Mouse (Mus musculus) stomach, embryonic 14.5 days (tissue): ENCODE measurements around the gene Stat5a. TPM values are rescaled to one million over a fixed set of nuclear protein-coding genes. Genes with fewer than 3 reads are reported as not detected.

Experiments used
- ATAC-seq: fragments of 200-750 bp; cut with Nextera tagmentation; 2 replicates; pipeline ENCODE4 v1.8.0; 2017; ENCODE audit warnings: low read depth, moderate TSS enrichment; ENCODE audit not compliant: insufficient number of reproducible peaks, insufficient read depth, low FRiP score
- H3K27ac ChIP-seq: fragments of 300-500 bp; sonication (generic); 2 replicates; pipeline ENCODE4 v1.5.1; 2014; ENCODE audit warnings: mild to moderate bottlenecking, low read length, moderate library complexity, mixed read lengths
- H3K27me3 ChIP-seq: fragments of 300-500 bp; sonication (generic); 2 replicates; pipeline ENCODE4 v1.6.1; 2014; ENCODE audit warnings: low read length, control low read depth, mixed read lengths; ENCODE audit not compliant: control insufficient read depth, insufficient read depth
- H3K36me3 ChIP-seq: fragments of 300-500 bp; sonication (generic); 2 replicates; pipeline ENCODE4 v1.6.1; 2014; ENCODE audit warnings: mild to moderate bottlenecking, control low read depth, low read length, moderate library complexity, mixed read lengths; ENCODE audit not compliant: control insufficient read depth, insufficient read depth
- H3K4me1 ChIP-seq: fragments of 300-500 bp; sonication (generic); 2 replicates; pipeline ENCODE4 v1.6.1; 2014; ENCODE audit warnings: low read length, control low read depth, mixed read lengths; ENCODE audit not compliant: control insufficient read depth, insufficient read depth
- H3K4me2 ChIP-seq: fragments of 300-500 bp; sonication (generic); replicated peaks from 2 replicates; pipeline ENCODE4 v1.6.1; 2014; ENCODE audit warnings: low read depth, low read length, control low read depth
- H3K4me3 ChIP-seq: fragments of 300-500 bp; sonication (generic); 2 replicates; pipeline ENCODE4 v1.5.1; 2014; ENCODE audit warnings: low read depth, low read length, control low read depth
- H3K9ac ChIP-seq: fragments of 300-500 bp; sonication (generic); replicated peaks from 2 replicates; pipeline ENCODE4 v1.6.1; 2014; ENCODE audit warnings: low read depth, mild to moderate bottlenecking, control low read depth, low read length, moderate library complexity, mixed read lengths
- H3K9me3 ChIP-seq: fragments of 300-500 bp; sonication (generic); 2 replicates; pipeline ENCODE4 v1.6.1; 2016; ENCODE audit warnings: low read depth, low read length, control low read depth; ENCODE audit not compliant: control insufficient read depth
- WGBS: fragments of 180-500 bp; shearing (Covaris S2); extraction: QIAGEN DNeasy Blood & Tissue Kit; methylation state at CpG from one replicate; pipeline ENCODE4 v1.1.7; 2014; 5-methylcytosine and 5-hydroxymethylcytosine counted together
- polyA plus RNA-seq: library from polyadenylated mRNA; unstranded; fragments of >200 nt; fragmentation: Nextera tagmentation; extraction: Ambion mirVana; gene quantifications from 2 replicates; pipeline ENCODE4 v1.2.1, GENCODE M21; 2014

Gene Stat5a
- polyA plus RNA-seq, 1 experiment from 2014 or later: 7.3 TPM

- ATAC-seq: no peak
- Histone ChIP-seq H3K9ac (no peak overlapping the region), H3K36me3 (no peaks in the 10 kb centered on the region), H3K4me2 (no peak overlapping the region), H3K27me3 (no peaks in the 10 kb centered on the region), H3K27ac (no peak overlapping the region), H3K4me1 (no peaks in the 10 kb centered on the region), H3K9me3 (0 out of 2 replicates have a peak, but pooled peaks cover 4% of the 10 kb centered on the region), H3K4me3 (no peak overlapping the region)
- 83% methylated on average over 12 of the region's 12 CpGs for WGBS
These were observed 18.3 kb upstream of the Stat5a start for GRCm38 (mm10) chr11:100840866-100841265.

- 76% methylated on average over 7 of the region's 7 CpGs for WGBS
- no peak for ATAC-seq
These were observed 17.1 kb upstream of the Stat5a start for GRCm38 (mm10) chr11:100842025-100842424.

GRCm38 (mm10) chr11:100843070-100843669 is 16.0 kb upstream of the Stat5a start:
- Histone ChIP-seq H3K4me3 (no peak overlapping the region), H3K27me3 (no peaks in the 10 kb centered on the region), H3K9ac (no peak overlapping the region), H3K4me2 (no peak overlapping the region), H3K27ac (no peak overlapping the region), H3K4me1 (no peaks in the 10 kb centered on the region; the same call in 1 of the 2 replicates), H3K9me3 (no peaks in the 10 kb centered on the region), H3K36me3 (no peaks in the 10 kb centered on the region)
- ATAC-seq: no peak
- WGBS: 95% methylated on average over 8 of the region's 8 CpGs

More at GRCm38 (mm10) chr11:100842025-100842424, 17.1 kb upstream of the Stat5a start:
- Histone ChIP-seq H3K4me1 (no peaks in the 10 kb centered on the region), H3K4me3 (no peak overlapping the region), H3K4me2 (no peak overlapping the region), H3K27ac (no peak overlapping the region), H3K36me3 (no peaks in the 10 kb centered on the region), H3K9ac (no peak overlapping the region), H3K27me3 (no peaks in the 10 kb centered on the region), H3K9me3 (0 out of 2 replicates have a peak, but pooled peaks cover 4% of the 10 kb centered on the region)

- H3K9me3 ChIP-seq: no peaks in the 10 kb centered on the region
- ATAC-seq: no peak
- no peak overlapping the region for H3K27ac ChIP-seq
- 87% methylated on average over 4 of the region's 4 CpGs for WGBS
- no peaks in the 10 kb centered on the region for H3K36me3 ChIP-seq
- H3K9ac ChIP-seq: no peak overlapping the region
- H3K27me3 ChIP-seq: no peaks in the 10 kb centered on the region
- no peak overlapping the region for H3K4me2 ChIP-seq
- no peak overlapping the region for H3K4me3 ChIP-seq
- peaks cover 9% of the 10 kb centered on the region for H3K4me1 ChIP-seq
These were observed 15.0 kb upstream of the Stat5a start for GRCm38 (mm10) chr11:100844121-100844520.

GRCm38 (mm10) chr11:100845793-100846192 is 13.4 kb upstream of the Stat5a start:
- Histone ChIP-seq H3K4me3 (no peak overlapping the region), H3K36me3 (no peaks in the 10 kb centered on the region), H3K4me2 (no peak overlapping the region), H3K9me3 (no peaks in the 10 kb centered on the region), H3K4me1 (peaks cover 10% of the 10 kb centered on the region), H3K27ac (no peak overlapping the region), H3K27me3 (no peaks in the 10 kb centered on the region), H3K9ac (no peak overlapping the region)
- WGBS: 85% methylated on average over 6 of the region's 6 CpGs
- no peak for ATAC-seq

- Histone ChIP-seq H3K9ac (no peak overlapping the region), H3K9me3 (no peaks in the 10 kb centered on the region), H3K27me3 (no peaks in the 10 kb centered on the region), H3K27ac (no peak overlapping the region), H3K4me3 (no peak overlapping the region), H3K4me1 (peaks cover 10% of the 10 kb centered on the region), H3K4me2 (no peak overlapping the region), H3K36me3 (no peaks in the 10 kb centered on the region)
- WGBS: 90% methylated on average over 4 of the region's 4 CpGs
- no peak for ATAC-seq
These were observed 11.6 kb upstream of the Stat5a start for GRCm38 (mm10) chr11:100847572-100847971.

- 61% methylated on average over 4 of the region's 4 CpGs for WGBS
- H3K9me3 ChIP-seq: no peaks in the 10 kb centered on the region
These were observed 11.1 kb upstream of the Stat5a start for GRCm38 (mm10) chr11:100848080-100848479.

GRCm38 (mm10) chr11:100848789-100849379 is 10.3 kb upstream of the Stat5a start:
- Histone ChIP-seq H3K27ac (no peak overlapping the region), H3K4me2 (peak overlapping the region; percentile 79), H3K9me3 (no peaks in the 10 kb centered on the region), H3K9ac (peak overlapping the region; percentile 96), H3K27me3 (no peaks in the 10 kb centered on the region), H3K36me3 (no peaks in the 10 kb centered on the region), H3K4me3 (peak overlapping the region; percentile 93), H3K4me1 (peaks cover 10% of the 10 kb centered on the region)
- no peak for ATAC-seq
- 61% methylated on average over 6 of the region's 6 CpGs for WGBS

More at GRCm38 (mm10) chr11:100848080-100848479, 11.1 kb upstream of the Stat5a start:
- Histone ChIP-seq H3K4me1 (peaks cover 10% of the 10 kb centered on the region), H3K4me3 (no peak overlapping the region), H3K27me3 (no peaks in the 10 kb centered on the region), H3K27ac (no peak overlapping the region), H3K9ac (no peak overlapping the region), H3K4me2 (no peak overlapping the region), H3K36me3 (no peaks in the 10 kb centered on the region)
- ATAC-seq: no peak
